Mouse (Mus musculus) urinary bladder, postnatal 14 days (tissue): ENCODE data around the gene Nos2.

Experiments
- DNase-seq: peaks from one replicate; pipeline ENCODE4 v3.0.0; 2021; ENCODE audit warnings: low spot score

Nos2 gene

DNA sequence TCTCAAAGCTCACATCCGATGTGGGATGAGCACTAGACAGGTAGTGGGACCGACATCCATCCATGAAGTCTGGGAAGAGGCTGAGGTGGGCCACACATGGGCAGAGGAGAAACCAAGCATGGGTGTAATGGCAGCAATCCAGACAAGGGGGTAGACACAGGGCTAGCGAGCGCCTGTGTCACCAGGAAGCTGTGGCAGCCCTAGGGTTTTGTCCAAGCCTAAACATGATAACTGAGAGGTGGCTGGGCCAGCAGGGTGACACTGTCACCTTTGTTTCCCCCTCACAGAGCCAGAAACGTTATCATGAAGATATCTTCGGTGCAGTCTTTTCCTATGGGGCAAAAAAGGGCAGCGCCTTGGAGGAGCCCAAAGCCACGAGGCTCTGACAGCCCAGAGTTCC lies 38.8 kb downstream of the Nos2 start:
- no peak for DNase-seq

DNA sequence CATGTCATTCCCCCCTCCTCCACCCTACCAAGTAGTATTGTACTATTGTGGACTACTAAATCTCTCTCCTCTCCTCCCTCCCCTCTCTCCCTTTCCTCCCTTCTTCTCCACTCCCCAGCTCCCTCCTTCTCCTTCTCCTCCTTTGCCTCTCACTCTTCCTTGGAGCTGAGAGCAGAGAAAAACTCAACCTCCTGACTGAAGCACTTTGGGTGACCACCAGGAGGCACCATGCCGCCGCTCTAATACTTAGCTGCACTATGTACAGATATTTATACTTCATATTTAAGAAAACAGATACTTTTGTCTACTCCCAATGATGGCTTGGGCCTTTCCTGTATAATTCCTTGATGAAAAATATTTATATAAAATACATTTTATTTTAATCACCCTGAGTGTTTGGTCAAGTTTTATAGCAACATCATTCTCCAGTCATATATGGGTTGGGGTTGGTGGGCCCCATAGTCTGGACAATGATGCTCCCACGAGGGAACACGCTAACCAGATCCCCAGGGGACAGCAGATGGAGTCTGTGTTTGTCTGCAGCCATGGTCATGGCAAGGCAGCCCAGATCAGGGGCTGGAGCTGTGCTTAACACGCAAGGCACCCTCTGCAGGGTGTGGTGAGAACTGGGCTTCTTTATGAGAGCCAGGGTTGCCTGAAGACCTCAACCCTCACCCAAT lies 39.4 kb downstream of the Nos2 start:
- DNase-seq = peak; percentile 26

GRCm38 (mm10) chr11:78961221-78961620 lies 40.6 kb downstream of the Nos2 start:
- no peak for DNase-seq

- peak; percentile 47 for DNase-seq
Measured at GRCm38 (mm10) chr11:78967371-78967770, 46.8 kb downstream of the Nos2 start.

DNA sequence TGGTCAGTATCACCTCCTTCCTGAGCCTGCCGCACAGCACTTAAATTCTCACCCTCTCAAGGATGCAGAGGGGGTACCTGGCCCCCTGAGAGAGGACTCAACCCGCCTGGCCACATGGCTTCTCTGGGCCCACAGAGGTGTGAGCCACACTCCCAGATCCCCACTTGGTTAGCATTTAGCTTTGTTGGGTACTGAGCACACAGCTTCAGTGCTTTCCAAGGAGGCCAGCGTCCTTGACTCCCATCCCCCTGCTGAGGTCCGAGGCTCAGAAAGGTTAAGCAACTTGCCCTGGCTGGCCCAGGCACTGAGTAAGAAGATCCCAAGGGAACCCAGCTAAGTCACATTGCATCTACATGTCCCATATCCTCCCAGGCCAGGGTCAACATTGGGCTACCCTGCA lies 47.5 kb downstream of the Nos2 start:
- no peak for DNase-seq

DNA sequence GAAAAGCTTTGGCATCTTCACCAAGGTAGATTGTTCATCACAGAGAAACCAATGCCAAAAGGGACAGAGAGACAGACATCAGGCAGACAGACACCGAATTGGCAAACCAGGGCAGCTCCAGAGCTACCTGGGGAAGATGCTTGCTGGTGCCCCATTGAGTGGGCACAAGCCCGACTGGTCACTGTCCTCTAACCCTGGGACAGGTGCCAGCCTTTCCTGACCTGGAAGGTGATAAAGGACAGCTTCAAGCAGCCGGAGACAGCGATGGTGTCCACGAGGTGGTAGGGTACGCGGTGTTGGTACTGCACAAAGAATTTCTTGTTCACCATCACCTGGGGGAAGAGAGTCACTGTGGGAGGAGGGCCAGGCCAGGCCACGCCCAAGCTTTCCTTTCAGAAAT lies 50.5 kb downstream of the Nos2 start:
- DNase-seq = no peak

- DNase-seq = no peak
Measured at GRCm38 (mm10) chr11:78971746-78972145, 51.2 kb downstream of the Nos2 start.

DNA sequence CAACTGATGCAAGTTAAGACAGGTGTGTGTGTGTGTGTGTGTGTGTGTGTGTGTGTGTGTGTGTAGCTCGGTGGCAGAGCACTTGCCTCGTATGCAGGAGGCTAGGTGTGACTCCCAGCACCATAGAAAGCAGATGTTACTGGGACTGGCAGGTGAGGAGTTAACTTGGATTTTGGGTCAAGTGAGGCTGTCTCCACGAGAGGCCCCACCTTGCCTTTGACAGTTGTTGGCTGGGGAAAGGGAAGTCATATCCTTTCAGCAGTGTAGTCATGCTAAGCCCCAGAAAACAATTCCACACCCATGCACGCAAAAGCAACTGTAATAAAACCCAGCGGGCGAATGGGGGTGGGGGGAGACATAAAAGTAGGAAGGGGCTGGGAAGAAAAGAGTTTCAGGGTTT lies 51.7 kb downstream of the Nos2 start:
- DNase-seq = no peak

- no peak for DNase-seq
Measured at GRCm38 (mm10) chr11:78972811-78973351, 52.3 kb downstream of the Nos2 start.

GRCm38 (mm10) chr11:78973381-78974150 lies 53.0 kb downstream of the Nos2 start:
- peak; percentile 52 for DNase-seq

DNA sequence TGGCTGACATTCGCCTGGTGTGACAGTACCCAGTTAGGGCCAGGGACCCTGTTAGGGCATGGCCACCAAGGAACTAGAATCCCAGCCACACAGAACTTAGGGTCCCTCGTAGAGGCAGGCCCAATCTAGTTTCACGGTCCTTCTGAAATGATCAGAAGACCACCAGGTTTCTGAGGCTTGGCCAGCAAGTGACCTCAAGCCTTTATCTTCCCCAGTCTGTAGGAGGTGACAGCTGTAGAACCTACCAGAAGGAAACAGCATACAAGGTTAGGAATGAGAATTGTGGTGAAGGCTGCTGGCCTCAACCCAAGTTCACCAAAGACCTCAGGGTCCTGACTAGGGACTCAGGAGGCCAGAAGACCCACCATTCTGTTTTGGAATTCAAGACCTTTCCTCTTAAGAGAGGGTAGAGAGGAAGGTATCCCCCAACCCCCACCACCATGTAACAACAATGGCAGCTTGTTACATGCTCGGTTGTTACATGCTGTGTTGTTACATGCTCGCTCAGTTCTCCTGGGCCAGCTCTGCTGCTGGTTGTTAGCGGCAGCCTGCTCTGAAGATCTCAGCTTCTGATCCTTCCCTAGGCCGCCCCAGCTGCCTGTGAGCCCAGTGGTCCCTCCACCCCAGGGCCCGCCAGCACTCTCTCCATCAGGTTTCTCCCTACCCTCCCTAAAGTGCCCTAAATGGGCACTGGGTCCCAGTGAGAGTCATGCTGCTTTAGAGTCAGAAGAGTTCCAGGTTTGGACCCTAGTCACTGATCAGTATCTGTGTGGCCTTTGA lies 56.3 kb downstream of the Nos2 start:
- no peak for DNase-seq

DNA sequence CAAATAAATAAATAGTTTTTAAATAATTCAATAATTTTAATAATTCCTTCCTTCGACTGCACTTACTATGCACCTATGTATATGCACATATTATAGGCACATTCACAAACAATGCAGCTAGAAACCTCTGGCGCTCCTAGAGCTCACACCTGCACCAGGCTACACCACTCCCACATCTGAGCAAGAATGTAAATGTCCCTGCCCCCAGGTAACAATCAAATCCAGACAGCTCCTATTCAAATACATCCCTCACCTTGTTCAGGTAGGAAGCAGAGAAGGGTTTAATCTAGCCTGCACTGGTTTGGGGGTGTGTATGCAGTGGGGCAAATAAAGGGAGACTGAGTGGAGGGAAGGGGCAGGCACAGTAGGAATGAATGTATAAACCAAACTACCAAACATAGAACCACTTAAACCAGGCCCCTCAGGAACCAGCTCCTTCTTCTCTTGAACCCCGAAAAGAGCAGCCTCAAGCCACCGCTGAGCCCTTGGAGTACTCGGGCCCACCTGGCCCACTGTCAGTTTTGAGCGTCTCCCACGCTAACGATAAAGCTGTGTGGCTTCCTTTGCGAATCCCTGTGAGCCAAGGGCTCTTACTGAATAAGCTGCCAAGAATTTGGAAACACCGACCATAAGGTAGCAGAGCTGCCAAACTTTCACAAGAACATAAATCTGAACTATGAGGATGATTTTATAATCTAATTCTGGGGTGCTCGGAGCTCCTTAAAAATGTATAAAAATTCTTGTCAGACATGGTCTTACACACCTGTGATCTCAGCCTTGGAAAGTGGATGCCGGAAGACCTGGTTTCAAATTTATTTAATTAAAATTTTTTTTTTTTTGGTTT lies 57.8 kb downstream of the Nos2 start:
- no peak for DNase-seq

DNA sequence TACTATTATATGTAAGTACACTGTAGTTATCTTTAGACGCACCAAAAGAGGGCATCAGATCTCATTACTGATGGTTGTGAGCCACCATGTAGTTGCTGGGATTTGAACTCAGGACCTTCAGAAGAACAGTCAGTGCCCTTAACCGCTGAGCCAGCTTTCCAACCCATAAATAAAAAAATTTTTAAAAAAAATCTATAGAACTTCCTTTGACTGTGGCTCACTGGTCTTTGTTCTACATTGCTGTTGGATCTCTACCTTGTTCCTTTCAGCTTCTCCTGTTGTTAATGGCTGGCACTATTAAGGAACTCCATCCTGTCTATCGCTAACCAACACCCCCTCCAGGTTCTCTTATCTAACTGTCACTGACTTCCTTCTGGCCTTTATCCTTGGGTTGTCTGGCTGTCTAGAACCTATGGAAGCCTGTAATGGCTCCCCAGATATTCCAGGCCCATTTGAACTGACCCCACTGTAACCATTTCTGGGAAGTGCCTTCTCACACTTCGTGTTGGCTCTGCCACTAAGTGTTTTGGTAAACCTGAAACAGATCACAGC lies 59.6 kb downstream of the Nos2 start:
- DNase-seq = no peak

DNA sequence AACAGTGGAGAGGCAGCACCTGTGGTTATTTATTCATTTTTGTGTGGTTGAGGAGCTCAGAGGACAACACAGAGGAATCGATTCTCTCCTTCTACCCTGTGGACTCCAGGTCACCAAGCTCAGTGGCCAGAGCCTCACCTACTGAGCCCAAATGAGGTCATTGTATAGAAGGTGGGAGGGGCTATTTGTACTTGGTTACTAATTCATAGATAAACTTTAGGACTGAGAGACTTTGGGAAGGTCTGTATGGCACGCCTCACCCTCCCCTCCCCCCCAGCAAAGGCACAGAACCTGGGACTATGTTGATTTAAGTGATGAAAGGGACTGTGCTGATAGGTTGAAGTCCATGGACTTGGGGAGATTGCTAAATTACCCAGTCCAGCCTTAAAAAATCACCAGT lies 61.5 kb downstream of the Nos2 start:
- DNase-seq = no peak

GRCm38 (mm10) chr11:78982513-78983291 lies 62.1 kb downstream of the Nos2 start:
- DNase-seq = no peak

DNA sequence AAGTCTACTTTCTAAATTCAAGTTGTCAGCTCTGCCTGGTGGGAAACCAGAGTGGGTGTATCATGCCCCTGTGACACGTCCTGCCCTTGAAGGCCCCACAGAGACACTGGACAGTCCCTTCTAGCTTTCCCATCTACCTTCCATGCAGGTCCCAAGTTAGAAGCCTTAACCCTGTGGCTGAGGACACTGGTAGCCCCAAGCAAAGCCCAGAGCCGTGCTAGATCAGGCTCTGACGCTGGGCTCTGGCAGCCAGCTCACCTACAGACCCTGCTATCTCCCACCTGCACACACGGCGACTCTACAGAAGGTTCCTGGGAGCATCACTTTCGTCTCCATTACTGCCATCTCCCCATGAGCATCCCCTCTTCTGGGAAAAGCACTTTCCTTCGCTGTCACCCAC lies 63.0 kb downstream of the Nos2 start:
- no peak for DNase-seq

- DNase-seq = peak; percentile 73
Measured at GRCm38 (mm10) chr11:78984483-78985177, 64.0 kb downstream of the Nos2 start, which contains the start of gene Lgals9. Lgals9 (minus strand) TSS chr11:78984946.

DNA sequence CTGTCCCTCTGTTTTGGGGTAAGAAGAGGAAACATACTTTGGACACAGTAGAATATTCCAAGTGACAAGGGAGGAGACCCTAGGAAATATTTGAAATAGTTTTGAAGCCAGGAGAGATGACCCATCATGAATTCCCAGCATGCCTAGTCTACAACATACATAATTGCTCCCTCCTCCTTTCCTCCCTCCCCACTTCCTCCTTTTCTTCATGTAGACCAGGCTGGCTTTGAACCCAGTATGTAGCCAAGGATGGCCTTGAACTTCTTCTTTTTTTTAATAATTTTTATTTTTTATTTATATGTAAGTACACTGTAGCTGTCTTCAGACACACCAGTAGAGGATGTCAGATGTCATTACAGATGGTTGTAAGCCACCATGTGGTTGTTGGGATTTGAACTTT lies 64.9 kb downstream of the Nos2 start:
- no peak for DNase-seq

- no peak for DNase-seq
Measured at GRCm38 (mm10) chr11:78986311-78987002, 65.9 kb downstream of the Nos2 start.
